Comparison of ENCODE assay signal across 11 mouse cellular contexts in genomic region chr5:92880893-92881292, GRCm38 (mm10).
"Had no signal": no experiment of that assay in that cellular context is flagged by ENCODE, and none has a peak within 500 bp of the region (broad histone marks: within the 10 kb centered on the region; RNA-seq: fewer than 3 reads in every experiment).

No protein-coding gene starts in this region.

- H3K4me2 ChIP-seq: kidney, embryonic 15.5 days; limb, embryonic 15.5 days; midbrain, embryonic 11.5 days; midbrain, embryonic 15.5 days; neural tube, embryonic 12.5 days had no signal

- H3K4me1 ChIP-seq: midbrain, embryonic 15.5 days; neural tube, embryonic 12.5 days had no signal

- H3K27ac ChIP-seq: kidney, embryonic 15.5 days; limb, embryonic 15.5 days; liver, embryonic 14.5 days; midbrain, embryonic 15.5 days; neural tube, embryonic 12.5 days had no signal

- H3K36me3 ChIP-seq: kidney, embryonic 15.5 days; limb, embryonic 15.5 days; midbrain, embryonic 15.5 days; neural tube, embryonic 12.5 days had no signal

- DNase-seq: kidney, adult 2 months; layer of hippocampus, adult 9-11 months; layer of hippocampus, postnatal 36 days; spleen, adult 18-20 months; thymus, postnatal 36 days had no signal

- H3K27me3 ChIP-seq: kidney, embryonic 15.5 days; limb, embryonic 15.5 days; midbrain, embryonic 15.5 days; neural tube, embryonic 12.5 days had no signal

- H3K9ac ChIP-seq: kidney, embryonic 15.5 days; limb, embryonic 15.5 days; liver, embryonic 14.5 days; midbrain, embryonic 15.5 days; neural tube, embryonic 12.5 days had no signal

- H3K9me3 ChIP-seq: kidney, embryonic 15.5 days; limb, embryonic 15.5 days; midbrain, embryonic 15.5 days; neural tube, embryonic 12.5 days had no signal

- H3K4me3 ChIP-seq: kidney, embryonic 15.5 days; limb, embryonic 15.5 days; midbrain, embryonic 15.5 days; neural tube, embryonic 12.5 days had no signal

- ATAC-seq: midbrain, embryonic 15.5 days had no signal
